Mouse (Mus musculus) hindbrain, embryonic 16.5 days (tissue): ENCODE data around the gene Med27. TPM values are rescaled to one million over a fixed set of nuclear protein-coding genes. Genes with fewer than 3 reads are reported as not detected.

Source experiments
- ATAC-seq: fragments of 200-750 bp; cut with Nextera tagmentation; 2 replicates; pipeline ENCODE4 v1.8.0; 2017; ENCODE audit warnings: moderate TSS enrichment, moderate library complexity
- H3K27ac ChIP-seq: fragments of 300-500 bp; sonication (generic); 2 replicates; pipeline ENCODE4 v1.5.1; 2014; ENCODE audit warnings: low read depth, mild to moderate bottlenecking, control low read depth, low read length, moderate library complexity
- H3K27me3 ChIP-seq: fragments of 300-500 bp; sonication (generic); replicated peaks from 2 replicates; pipeline ENCODE4 v1.6.1; 2014; ENCODE audit warnings: low read length; ENCODE audit not compliant: control insufficient read depth, insufficient read depth
- H3K36me3 ChIP-seq: fragments of 300-500 bp; sonication (generic); 2 replicates; pipeline ENCODE4 v1.6.1; 2014; ENCODE audit warnings: mild to moderate bottlenecking, low read length, moderate library complexity, mixed read lengths; ENCODE audit not compliant: control insufficient read depth, insufficient read depth
- H3K4me1 ChIP-seq: fragments of 300-500 bp; sonication (generic); 2 replicates; pipeline ENCODE4 v1.6.1; 2014; ENCODE audit warnings: low read depth, low read length; ENCODE audit not compliant: control insufficient read depth, insufficient read depth
- H3K4me2 ChIP-seq: fragments of 300-500 bp; sonication (generic); 2 replicates; pipeline ENCODE4 v1.6.1; 2014; ENCODE audit warnings: mild to moderate bottlenecking, low read length, control low read depth, moderate library complexity
- H3K4me3 ChIP-seq: fragments of 300-500 bp; sonication (generic); 2 replicates; pipeline ENCODE4 v1.5.1; 2014; ENCODE audit warnings: mild to moderate bottlenecking, low read length, control low read depth, moderate library complexity
- H3K9ac ChIP-seq: fragments of 300-500 bp; sonication (generic); 2 replicates; pipeline ENCODE4 v1.6.1; 2014; ENCODE audit warnings: low read depth, mild to moderate bottlenecking, control low read depth, low read length, moderate library complexity
- H3K9me3 ChIP-seq: fragments of 300-500 bp; sonication (generic); 2 replicates; pipeline ENCODE4 v1.6.1; 2014; ENCODE audit warnings: mild to moderate bottlenecking, low read length, moderate library complexity; ENCODE audit not compliant: control insufficient read depth
- WGBS: fragments of 180-500 bp; shearing (Covaris S2); extraction: QIAGEN DNeasy Blood & Tissue Kit; methylation state at CpG from one replicate; pipeline ENCODE4 v1.1.7; 2014; 5-methylcytosine and 5-hydroxymethylcytosine counted together
- polyA plus RNA-seq: library from polyadenylated mRNA; unstranded; fragments of >200 nt; fragmentation: Nextera tagmentation; extraction: Ambion mirVana; gene quantifications from 2 replicates; pipeline ENCODE4 v1.2.1, GENCODE M21; 2015

Med27 gene
- polyA plus RNA-seq = 60.2 and 63.3 TPM in 2 replicates

DNA sequence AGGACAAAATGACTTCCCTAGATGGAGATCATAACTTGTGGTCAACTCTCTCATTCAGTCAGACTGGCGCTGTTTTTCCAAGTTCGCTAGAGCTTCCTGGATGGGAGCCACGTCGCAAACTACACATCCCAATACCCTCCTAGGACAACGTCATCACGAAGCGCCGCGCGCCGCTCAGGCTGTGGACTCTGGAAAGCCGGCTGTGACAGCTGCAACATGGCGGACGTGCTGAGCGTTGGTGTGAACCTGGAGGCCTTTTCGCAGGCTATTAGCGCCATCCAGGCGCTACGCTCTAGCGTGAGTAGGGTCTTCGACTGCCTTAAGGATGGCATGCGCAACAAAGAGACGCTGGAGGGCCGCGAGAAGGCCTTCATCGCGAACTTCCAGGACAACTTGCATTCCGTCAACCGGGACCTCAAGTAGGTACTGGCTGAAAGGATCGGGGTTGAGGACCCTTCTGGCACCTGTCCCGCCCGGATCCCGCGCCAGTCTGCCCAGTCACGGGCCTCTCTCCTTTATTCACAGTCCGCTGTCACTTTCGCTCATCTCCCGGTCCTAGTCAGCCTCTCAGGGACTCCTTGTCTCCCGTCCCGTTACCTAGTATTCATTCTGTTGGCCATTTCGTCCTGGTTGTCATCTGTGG, at the start of gene Med27:
Gene Med27 (plus strand): TSS at position 191 of the 643 bp plus-strand sequence.
- WGBS = 2% methylated on average over 41 of the region's 41 CpGs
- Histone ChIP-seq H3K4me3 (peak within 1 kb of the TSS; percentile 87), H3K27me3 (no peaks in the 10 kb centered on the region), H3K4me1 (peaks cover 9% of the 10 kb centered on the region), H3K27ac (peak within 1 kb of the TSS; percentile 79), H3K36me3 (peaks cover 8% of the 10 kb centered on the region), H3K4me2 (peak within 1 kb of the TSS; percentile 96), H3K9me3 (no peaks in the 10 kb centered on the region), H3K9ac (peak within 1 kb of the TSS; percentile 91)
- peak; percentile 98 for ATAC-seq

DNA sequence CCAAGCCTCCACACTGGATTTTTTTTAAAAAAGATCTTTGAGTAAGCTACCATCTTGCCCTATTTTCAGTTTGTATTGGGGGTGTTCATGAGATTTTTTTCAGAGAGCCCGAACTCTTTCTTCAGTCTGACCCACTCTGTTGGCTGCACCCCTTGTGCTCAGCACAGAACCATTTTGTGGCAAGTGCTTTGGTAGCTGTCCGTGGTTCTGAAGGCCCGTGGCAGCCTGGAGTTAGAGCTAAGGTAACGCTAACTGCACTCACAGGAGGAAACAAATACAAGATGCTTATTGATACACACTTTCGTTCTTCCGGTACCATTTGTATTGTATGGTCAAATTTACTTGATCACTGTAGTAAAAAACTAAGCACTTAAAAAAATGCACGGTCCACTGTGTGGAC, 36.7 kb upstream of the Med27 start:
- H3K9me3 ChIP-seq = no peaks in the 10 kb centered on the region
- no peaks in the 10 kb centered on the region for H3K4me1 ChIP-seq
- H3K4me2 ChIP-seq = no peak overlapping the region
- ATAC-seq = no peak
- no peaks in the 10 kb centered on the region for H3K27me3 ChIP-seq
- H3K27ac ChIP-seq = no peak overlapping the region
- no peak overlapping the region for H3K4me3 ChIP-seq
- H3K36me3 ChIP-seq = no peaks in the 10 kb centered on the region
- no peak overlapping the region for H3K9ac ChIP-seq
- 55% methylated on average over 7 of the region's 7 CpGs for WGBS

GRCm38 (mm10) chr2:29312058-29312457, 34.6 kb upstream of the Med27 start:
- no peaks in the 10 kb centered on the region for H3K9me3 ChIP-seq
- no peak overlapping the region for H3K4me2 ChIP-seq
- H3K36me3 ChIP-seq = no peaks in the 10 kb centered on the region
- ATAC-seq = no peak
- H3K27ac ChIP-seq = no peak overlapping the region
- H3K9ac ChIP-seq = no peak overlapping the region
- H3K27me3 ChIP-seq = no peaks in the 10 kb centered on the region
- H3K4me1 ChIP-seq = no peaks in the 10 kb centered on the region
- 89% methylated on average over 5 of the region's 5 CpGs for WGBS
- H3K4me3 ChIP-seq = no peak overlapping the region

DNA sequence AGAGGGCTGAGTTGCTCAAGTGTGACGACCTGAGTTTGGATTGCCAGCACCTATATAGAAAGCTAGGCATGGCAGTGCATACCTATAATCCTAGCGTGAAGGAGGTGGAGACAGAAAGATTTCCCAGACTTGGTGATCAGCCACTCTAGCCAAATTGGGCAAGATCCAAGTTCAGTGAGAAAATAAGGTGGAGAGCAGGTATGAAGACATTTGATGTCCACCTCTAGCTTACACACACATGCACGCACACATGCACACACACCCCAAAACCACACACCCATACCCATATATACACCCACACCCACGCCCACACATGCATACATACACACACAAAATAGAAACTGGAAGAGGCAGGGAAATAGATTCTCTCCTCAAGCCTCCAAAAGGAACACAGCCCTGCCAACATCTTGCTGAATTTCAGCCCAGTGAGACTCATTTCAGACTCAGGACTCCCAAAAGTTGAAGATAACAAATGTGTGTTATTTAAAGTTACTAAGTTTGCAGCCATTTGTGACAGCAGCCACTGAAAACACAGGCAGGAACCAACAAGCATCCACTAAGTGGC, 28.6 kb upstream of the Med27 start:
- ATAC-seq = no peak
- H3K27me3 ChIP-seq = no peaks in the 10 kb centered on the region
- H3K4me3 ChIP-seq = no peak overlapping the region
- H3K36me3 ChIP-seq = no peaks in the 10 kb centered on the region
- H3K9ac ChIP-seq = no peak overlapping the region
- H3K4me2 ChIP-seq = no peak overlapping the region
- no peaks in the 10 kb centered on the region for H3K9me3 ChIP-seq
- H3K27ac ChIP-seq = no peak overlapping the region
- H3K4me1 ChIP-seq = peaks cover 3% of the 10 kb centered on the region; the same call in 1 of the 2 replicates
- WGBS = 75% methylated on average over 4 of the region's 4 CpGs

DNA sequence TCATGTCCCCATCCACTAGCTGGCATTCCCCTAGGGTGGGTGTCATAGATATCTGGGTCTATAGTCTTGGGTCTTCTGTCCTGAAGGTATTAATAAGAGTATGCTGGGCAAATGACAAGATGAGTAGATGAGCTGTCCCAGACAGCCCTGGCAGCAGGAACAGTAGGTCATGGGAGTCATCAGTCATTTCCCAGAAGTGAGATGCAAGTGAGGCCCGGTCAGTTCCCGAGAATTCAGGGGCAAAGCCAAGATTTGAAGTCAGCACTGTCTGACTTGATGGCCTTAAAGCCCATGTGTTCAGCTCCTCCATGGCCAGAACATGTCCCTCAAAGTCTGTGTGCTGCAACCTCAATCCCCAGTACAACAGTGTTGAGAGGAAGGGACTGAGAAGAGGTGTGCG, 28.0 kb upstream of the Med27 start:
- Histone ChIP-seq H3K4me2 (no peak overlapping the region), H3K36me3 (no peaks in the 10 kb centered on the region), H3K27ac (no peak overlapping the region), H3K4me1 (peaks cover 3% of the 10 kb centered on the region; the same call in 1 of the 2 replicates), H3K4me3 (no peak overlapping the region), H3K9me3 (no peaks in the 10 kb centered on the region), H3K27me3 (no peaks in the 10 kb centered on the region), H3K9ac (no peak overlapping the region)
- 98% methylated on average over 3 of the region's 3 CpGs for WGBS
- ATAC-seq = no peak

DNA sequence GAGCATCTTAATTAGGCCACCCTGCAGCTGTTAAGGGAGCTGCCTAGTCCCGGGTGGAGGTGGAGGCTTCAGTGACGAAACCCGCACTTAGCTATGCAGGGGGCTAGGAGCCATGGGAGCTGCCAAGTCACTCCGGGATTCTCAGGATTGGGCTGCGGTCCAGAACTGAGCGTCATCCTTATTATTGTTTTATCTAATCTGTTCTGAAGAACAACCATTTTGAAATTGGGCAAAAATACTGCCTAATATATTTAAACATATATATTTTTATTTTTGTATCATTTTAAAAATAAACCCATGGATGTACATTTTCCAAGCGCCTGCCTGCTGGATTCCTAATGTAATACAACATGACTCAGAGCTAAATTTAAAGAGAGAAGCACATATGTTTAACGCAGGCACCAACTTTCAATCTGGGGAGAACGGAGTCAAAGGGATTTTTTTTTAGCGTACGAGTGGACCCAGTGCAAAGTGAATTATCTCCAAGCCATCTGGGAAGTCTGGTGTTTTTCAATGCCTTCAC, 26.3 kb upstream of the Med27 start:
- Histone ChIP-seq H3K4me1 (peaks cover 3% of the 10 kb centered on the region; the same call in 1 of the 2 replicates), H3K27me3 (no peaks in the 10 kb centered on the region), H3K27ac (no peak overlapping the region), H3K4me3 (no peak overlapping the region), H3K9me3 (no peaks in the 10 kb centered on the region), H3K4me2 (peak overlapping the region; percentile 25; the same call in 1 of the 2 replicates), H3K9ac (no peak overlapping the region; the same call in 1 of the 2 replicates), H3K36me3 (no peaks in the 10 kb centered on the region)
- no peak for ATAC-seq
- 48% methylated on average over 11 of the region's 11 CpGs for WGBS

GRCm38 (mm10) chr2:29320780-29321179, 25.8 kb upstream of the Med27 start:
- no peak overlapping the region for H3K4me2 ChIP-seq
- no peak for ATAC-seq
- H3K27me3 ChIP-seq = no peaks in the 10 kb centered on the region
- H3K27ac ChIP-seq = no peak overlapping the region
- no peaks in the 10 kb centered on the region for H3K36me3 ChIP-seq
- H3K4me3 ChIP-seq = no peak overlapping the region
- 62% methylated on average over 6 of the region's 6 CpGs for whole genome bisulfite sequencing
- H3K4me1 ChIP-seq = peaks cover 3% of the 10 kb centered on the region; the same call in 1 of the 2 replicates
- no peak overlapping the region for H3K9ac ChIP-seq
- H3K9me3 ChIP-seq = no peaks in the 10 kb centered on the region

DNA sequence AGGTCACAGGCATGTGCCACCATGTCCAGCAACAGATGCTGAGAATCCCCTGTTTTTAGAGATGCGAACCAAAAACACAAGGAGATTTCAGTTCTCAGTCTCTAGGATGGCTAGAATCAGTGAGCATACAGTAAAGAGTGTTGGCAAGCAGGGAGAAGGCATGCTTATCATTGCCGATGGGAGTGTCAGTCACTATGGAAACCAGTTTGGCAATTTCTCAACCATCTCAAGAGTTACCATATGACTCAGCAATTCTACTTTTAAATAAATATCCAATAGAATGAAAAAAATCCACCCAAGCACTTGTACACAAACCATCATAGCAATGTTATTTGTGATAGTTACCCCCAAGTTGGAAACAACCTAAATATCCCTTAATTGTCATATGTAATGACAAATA, 22.2 kb upstream of the Med27 start:
- Histone ChIP-seq H3K27me3 (no peaks in the 10 kb centered on the region), H3K4me2 (no peak overlapping the region), H3K27ac (no peak overlapping the region), H3K36me3 (no peaks in the 10 kb centered on the region), H3K4me3 (no peak overlapping the region), H3K9ac (no peak overlapping the region), H3K4me1 (peaks cover 3% of the 10 kb centered on the region; the same call in 1 of the 2 replicates), H3K9me3 (no peaks in the 10 kb centered on the region)
- ATAC-seq = no peak
- 88% methylated on average over 2 of the region's 2 CpGs for WGBS

DNA sequence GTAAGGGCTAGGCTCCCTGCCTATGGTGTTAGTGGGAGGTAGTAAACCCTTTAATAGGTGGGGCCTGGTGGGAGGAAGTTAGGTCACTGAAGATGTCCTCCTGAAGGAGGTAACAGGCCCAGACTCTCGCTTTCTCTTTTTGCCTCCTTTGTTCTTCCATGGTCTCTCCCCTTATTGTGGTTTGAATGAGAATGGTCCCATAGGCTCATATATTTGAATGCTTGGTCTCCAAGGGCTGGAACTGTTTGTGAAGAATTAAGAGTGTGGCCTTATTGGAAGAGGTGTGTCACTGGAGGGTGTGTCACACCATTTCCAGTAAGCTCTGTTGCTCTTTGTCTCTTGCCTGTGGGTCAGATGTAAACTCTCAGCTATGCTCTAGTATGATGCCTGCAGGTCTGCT, 16.1 kb upstream of the Med27 start:
- 92% methylated on average over 1 of the region's 1 CpGs for WGBS
- no peak overlapping the region for H3K4me3 ChIP-seq

More for the DNA sequence above, 16.1 kb upstream of the Med27 start:
- Histone ChIP-seq H3K36me3 (no peaks in the 10 kb centered on the region), H3K9me3 (no peaks in the 10 kb centered on the region), H3K4me1 (no peaks in the 10 kb centered on the region), H3K9ac (no peak overlapping the region), H3K27me3 (no peaks in the 10 kb centered on the region), H3K27ac (no peak overlapping the region), H3K4me2 (no peak overlapping the region)
- no peak for ATAC-seq
